Mouse (Mus musculus): ENCODE results near the gene Hrh1. TPM values are rescaled to one million over a fixed set of nuclear protein-coding genes. Genes with fewer than 3 reads are reported as not detected.

The Hrh1 gene
- polyA plus RNA-seq, 1 experiment from 2014 or later: 0.06 TPM

- no peak for DNase-seq (ENCODE audit: low spot score)
- Histone ChIP-seq H3K9me3 (ENCODE audit: control insufficient read depth, low read length) (no peaks in the 10 kb centered on the region), H3K27me3 (ENCODE audit: control insufficient read depth, insufficient read depth, low read length) (peaks cover 2% of the 10 kb centered on the region; the same call in 1 of the 2 replicates), H3K4me2 (replicated peaks; ENCODE audit: low read depth) (no peak overlapping the region), H3K4me1 (replicated peaks; ENCODE audit: control insufficient read depth, insufficient read depth) (no peaks in the 10 kb centered on the region), H3K27ac (replicated peaks) (no peak overlapping the region), H3K36me3 (ENCODE audit: control insufficient read depth, insufficient read depth, low read length) (no peaks in the 10 kb centered on the region), H3K4me3 (ENCODE audit: low read depth, low read length) (no peak overlapping the region), H3K9ac (ENCODE audit: low read length) (no peak overlapping the region)
- ATAC-seq (ENCODE audit: low FRiP score, low TSS enrichment): no peak
- 71% methylated on average over 10 of the region's 10 CpGs for WGBS
- TF ChIP-seq CTCF (IDR thresholded peaks at IDR 0.05; ENCODE audit: low read depth) (no peak), EP300 (optimal IDR thresholded peaks at IDR 0.05) (no peak)
Measured at GRCm38 (mm10) chr6:114400387-114400786, 2.7 kb downstream of the Hrh1 start.

- Histone ChIP-seq H3K4me1 (replicated peaks; ENCODE audit: control insufficient read depth, insufficient read depth) (no peaks in the 10 kb centered on the region), H3K9ac (ENCODE audit: low read length) (no peak overlapping the region), H3K4me3 (ENCODE audit: low read depth, low read length) (no peak overlapping the region), H3K27me3 (ENCODE audit: control insufficient read depth, insufficient read depth, low read length) (peaks cover 2% of the 10 kb centered on the region; the same call in 1 of the 2 replicates), H3K4me2 (replicated peaks; ENCODE audit: low read depth) (no peak overlapping the region), H3K9me3 (ENCODE audit: control insufficient read depth, low read length) (no peaks in the 10 kb centered on the region), H3K27ac (replicated peaks) (no peak overlapping the region), H3K36me3 (ENCODE audit: control insufficient read depth, insufficient read depth, low read length) (no peaks in the 10 kb centered on the region)
- TF ChIP-seq EP300 (optimal IDR thresholded peaks at IDR 0.05) (no peak), CTCF (IDR thresholded peaks at IDR 0.05; ENCODE audit: low read depth) (no peak)
- WGBS: 81% methylated on average over 8 of the region's 8 CpGs
- ATAC-seq (ENCODE audit: low FRiP score, low TSS enrichment): no peak
- no peak for DNase-seq (ENCODE audit: low spot score)
Measured at GRCm38 (mm10) chr6:114400841-114401240, 3.1 kb downstream of the Hrh1 start.

GRCm38 (mm10) chr6:114402161-114402560 is 4.4 kb downstream of the Hrh1 start:
- H3K4me2 ChIP-seq (replicated peaks; ENCODE audit: low read depth): no peak overlapping the region
- no peak for DNase-seq (ENCODE audit: low spot score)
- no peaks in the 10 kb centered on the region for H3K9me3 ChIP-seq (ENCODE audit: control insufficient read depth, low read length)
- WGBS: 74% methylated on average over 2 of the region's 2 CpGs
- H3K4me3 ChIP-seq (ENCODE audit: low read depth, low read length): no peak overlapping the region
- TF ChIP-seq EP300 (optimal IDR thresholded peaks at IDR 0.05): no peak
- TF ChIP-seq CTCF (IDR thresholded peaks at IDR 0.05; ENCODE audit: low read depth): peak; percentile 60
- ATAC-seq (ENCODE audit: low FRiP score, low TSS enrichment): no peak
- H3K9ac ChIP-seq (ENCODE audit: low read length): no peak overlapping the region
- no peak overlapping the region for H3K27ac ChIP-seq (replicated peaks)
- H3K27me3 ChIP-seq (ENCODE audit: control insufficient read depth, insufficient read depth, low read length): no peaks in the 10 kb centered on the region
- H3K4me1 ChIP-seq (replicated peaks; ENCODE audit: control insufficient read depth, insufficient read depth): no peaks in the 10 kb centered on the region
- H3K36me3 ChIP-seq (ENCODE audit: control insufficient read depth, insufficient read depth, low read length): no peaks in the 10 kb centered on the region

DNA sequence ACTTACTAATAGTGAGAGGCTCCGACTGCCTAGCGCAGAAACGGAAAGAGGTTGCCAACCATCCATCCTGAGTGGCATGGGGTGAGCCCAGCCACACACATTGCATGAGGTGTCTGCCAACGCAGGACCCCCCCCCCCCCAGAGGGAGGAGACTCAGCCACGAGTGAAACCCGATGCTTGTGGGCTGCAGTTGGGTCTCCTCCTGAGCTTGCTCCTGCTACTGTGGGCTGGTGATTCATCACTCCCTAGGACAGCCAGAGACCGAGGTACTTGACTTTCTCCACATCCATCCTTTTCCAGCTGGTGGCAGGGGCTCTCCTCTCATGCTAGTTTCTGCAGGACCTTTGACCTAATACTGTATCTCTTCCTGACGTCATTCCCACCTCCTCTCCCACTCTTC is 5.9 kb downstream of the Hrh1 start:
- no peak overlapping the region for H3K9ac ChIP-seq (ENCODE audit: low read length)
- H3K9me3 ChIP-seq (ENCODE audit: control insufficient read depth, low read length): no peaks in the 10 kb centered on the region
- DNase-seq (ENCODE audit: low spot score) (no peak), ATAC-seq (ENCODE audit: low FRiP score, low TSS enrichment) (0 out of 2 replicates have a peak, but pooled peaks have one; percentile 28)
- H3K27me3 ChIP-seq (ENCODE audit: control insufficient read depth, insufficient read depth, low read length): no peaks in the 10 kb centered on the region
- H3K27ac ChIP-seq (replicated peaks): no peak overlapping the region
- WGBS: 18% methylated on average over 8 of the region's 8 CpGs
- H3K4me3 ChIP-seq (ENCODE audit: low read depth, low read length): no peak overlapping the region
- H3K4me2 ChIP-seq (replicated peaks; ENCODE audit: low read depth): no peak overlapping the region
- TF ChIP-seq CTCF (IDR thresholded peaks at IDR 0.05; ENCODE audit: low read depth) (no peak), EP300 (optimal IDR thresholded peaks at IDR 0.05) (no peak)
- no peaks in the 10 kb centered on the region for H3K4me1 ChIP-seq (replicated peaks; ENCODE audit: control insufficient read depth, insufficient read depth)
- H3K36me3 ChIP-seq (ENCODE audit: control insufficient read depth, insufficient read depth, low read length): no peaks in the 10 kb centered on the region

DNA sequence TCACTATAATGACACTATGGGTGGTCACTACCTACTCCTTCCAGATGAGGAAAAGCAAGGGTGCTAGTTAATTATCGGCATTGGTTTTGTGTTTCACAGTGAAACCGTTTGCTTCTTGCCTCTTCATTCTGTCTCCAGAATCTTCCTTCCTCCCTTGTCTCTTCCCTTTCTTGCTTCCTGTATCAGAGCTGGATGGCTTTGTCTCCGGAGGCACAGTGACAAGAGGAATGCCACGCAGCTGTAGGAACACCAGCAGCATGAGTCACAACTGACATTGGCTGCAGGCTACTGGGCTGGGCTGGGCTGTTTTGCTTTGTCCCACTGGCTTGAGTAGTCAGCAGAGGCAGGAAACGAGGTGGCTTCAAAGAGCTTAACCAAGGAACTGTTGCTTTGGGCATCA is 6.4 kb downstream of the Hrh1 start:
- 28% methylated on average over 5 of the region's 5 CpGs for WGBS
- TF ChIP-seq CTCF (IDR thresholded peaks at IDR 0.05; ENCODE audit: low read depth) (no peak), EP300 (optimal IDR thresholded peaks at IDR 0.05) (no peak)

GRCm38 (mm10) chr6:114404774-114405468 is 7.2 kb downstream of the Hrh1 start:
- H3K9ac ChIP-seq (ENCODE audit: low read length): no peak overlapping the region
- no peaks in the 10 kb centered on the region for H3K4me1 ChIP-seq (replicated peaks; ENCODE audit: control insufficient read depth, insufficient read depth)
- no peak overlapping the region for H3K4me2 ChIP-seq (replicated peaks; ENCODE audit: low read depth)
- 77% methylated on average over 7 of the region's 7 CpGs for WGBS
- no peak overlapping the region for H3K4me3 ChIP-seq (ENCODE audit: low read depth, low read length)
- DNase-seq (ENCODE audit: low spot score) (no peak), ATAC-seq (ENCODE audit: low FRiP score, low TSS enrichment) (no peak)
- H3K9me3 ChIP-seq (ENCODE audit: control insufficient read depth, low read length): no peaks in the 10 kb centered on the region
- no peaks in the 10 kb centered on the region for H3K27me3 ChIP-seq (ENCODE audit: control insufficient read depth, insufficient read depth, low read length)
- TF ChIP-seq CTCF (IDR thresholded peaks at IDR 0.05; ENCODE audit: low read depth) (no peak), EP300 (optimal IDR thresholded peaks at IDR 0.05) (no peak)
- no peaks in the 10 kb centered on the region for H3K36me3 ChIP-seq (ENCODE audit: control insufficient read depth, insufficient read depth, low read length)
- H3K27ac ChIP-seq (replicated peaks): no peak overlapping the region

More for the DNA sequence above, 6.4 kb downstream of the Hrh1 start:
- Histone ChIP-seq H3K4me2 (replicated peaks; ENCODE audit: low read depth) (no peak overlapping the region), H3K9ac (ENCODE audit: low read length) (no peak overlapping the region), H3K9me3 (ENCODE audit: control insufficient read depth, low read length) (no peaks in the 10 kb centered on the region), H3K27me3 (ENCODE audit: control insufficient read depth, insufficient read depth, low read length) (no peaks in the 10 kb centered on the region), H3K27ac (replicated peaks) (no peak overlapping the region), H3K4me3 (ENCODE audit: low read depth, low read length) (no peak overlapping the region), H3K4me1 (replicated peaks; ENCODE audit: control insufficient read depth, insufficient read depth) (no peaks in the 10 kb centered on the region), H3K36me3 (ENCODE audit: control insufficient read depth, insufficient read depth, low read length) (no peaks in the 10 kb centered on the region)
- ATAC-seq (ENCODE audit: low FRiP score, low TSS enrichment) (no peak), DNase-seq (ENCODE audit: low spot score) (no peak)

Measured in stomach, postnatal 0 days (tissue).